Mouse (Mus musculus): Measurements from ENCODE around the gene Fank1. TPM values are rescaled to one million over a fixed set of nuclear protein-coding genes. Genes with fewer than 3 reads are reported as not detected.
"Not testable (repeated sequence)": the region's sequence is repeated elsewhere in the genome, so short reads cannot be mapped to it uniquely, and the experiment has no call there.

Gene Fank1
- polyA plus RNA-seq, 1 experiment: not detected

GRCm38 (mm10) chr7:133876646-133877342 is 100.1 kb downstream of the Fank1 start:
- no peak overlapping the region for H3K4me3 ChIP-seq (replicated peaks)

DNA sequence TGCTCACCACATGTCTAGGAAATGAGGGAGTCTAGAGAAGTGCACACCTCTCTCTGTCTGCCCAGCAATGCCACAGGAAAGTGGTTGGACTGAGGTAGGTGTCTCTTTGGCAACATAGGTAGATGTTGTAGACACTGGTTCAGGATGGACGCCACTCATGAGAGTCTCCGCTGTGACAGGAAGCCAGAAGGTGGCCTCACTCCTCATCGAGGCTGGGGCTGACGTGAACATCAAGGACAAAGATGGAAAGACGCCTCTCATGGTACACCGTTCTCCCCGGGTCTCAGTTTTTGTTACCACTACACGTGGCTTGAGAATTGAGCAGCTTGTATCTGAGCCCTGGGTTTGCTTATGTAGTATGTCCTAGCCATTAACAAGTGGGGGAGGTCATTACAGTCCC is 103.1 kb downstream of the Fank1 start:
- H3K9me3 ChIP-seq: peaks cover 8% of the 10 kb centered on the region
- H3K36me3 ChIP-seq (replicated peaks; ENCODE audit: low read length): no peaks in the 10 kb centered on the region
- no peak overlapping the region for H3K4me3 ChIP-seq (replicated peaks)
- TF ChIP-seq GATA1 (IDR thresholded peaks at IDR 0.05; ENCODE audit: borderline replicate concordance, low read length) (no peak), FLI1 (IDR thresholded peaks at IDR 0.05; ENCODE audit: low read length) (no peak)
- H3K27me3 ChIP-seq (replicated peaks): no peaks in the 10 kb centered on the region
- no peaks in the 10 kb centered on the region for H3K4me1 ChIP-seq

More at GRCm38 (mm10) chr7:133876646-133877342, 100.1 kb downstream of the Fank1 start:
- Histone ChIP-seq H3K9me3 (peaks cover 8% of the 10 kb centered on the region), H3K27me3 (replicated peaks) (no peaks in the 10 kb centered on the region), H3K36me3 (replicated peaks; ENCODE audit: low read length) (no peaks in the 10 kb centered on the region), H3K4me1 (no peaks in the 10 kb centered on the region)
- TF ChIP-seq FLI1 (IDR thresholded peaks at IDR 0.05; ENCODE audit: low read length): no peak
- no peak for TF ChIP-seq GATA1 (IDR thresholded peaks at IDR 0.05; ENCODE audit: borderline replicate concordance, low read length)

- not testable (repeated sequence) for H3K9me3 ChIP-seq; H3K4me3 ChIP-seq (replicated peaks); H3K27me3 ChIP-seq (replicated peaks); H3K4me1 ChIP-seq; H3K36me3 ChIP-seq (replicated peaks; ENCODE audit: low read length)
These were observed 108.2 kb downstream of the Fank1 start for GRCm38 (mm10) chr7:133884759-133885431.

DNA sequence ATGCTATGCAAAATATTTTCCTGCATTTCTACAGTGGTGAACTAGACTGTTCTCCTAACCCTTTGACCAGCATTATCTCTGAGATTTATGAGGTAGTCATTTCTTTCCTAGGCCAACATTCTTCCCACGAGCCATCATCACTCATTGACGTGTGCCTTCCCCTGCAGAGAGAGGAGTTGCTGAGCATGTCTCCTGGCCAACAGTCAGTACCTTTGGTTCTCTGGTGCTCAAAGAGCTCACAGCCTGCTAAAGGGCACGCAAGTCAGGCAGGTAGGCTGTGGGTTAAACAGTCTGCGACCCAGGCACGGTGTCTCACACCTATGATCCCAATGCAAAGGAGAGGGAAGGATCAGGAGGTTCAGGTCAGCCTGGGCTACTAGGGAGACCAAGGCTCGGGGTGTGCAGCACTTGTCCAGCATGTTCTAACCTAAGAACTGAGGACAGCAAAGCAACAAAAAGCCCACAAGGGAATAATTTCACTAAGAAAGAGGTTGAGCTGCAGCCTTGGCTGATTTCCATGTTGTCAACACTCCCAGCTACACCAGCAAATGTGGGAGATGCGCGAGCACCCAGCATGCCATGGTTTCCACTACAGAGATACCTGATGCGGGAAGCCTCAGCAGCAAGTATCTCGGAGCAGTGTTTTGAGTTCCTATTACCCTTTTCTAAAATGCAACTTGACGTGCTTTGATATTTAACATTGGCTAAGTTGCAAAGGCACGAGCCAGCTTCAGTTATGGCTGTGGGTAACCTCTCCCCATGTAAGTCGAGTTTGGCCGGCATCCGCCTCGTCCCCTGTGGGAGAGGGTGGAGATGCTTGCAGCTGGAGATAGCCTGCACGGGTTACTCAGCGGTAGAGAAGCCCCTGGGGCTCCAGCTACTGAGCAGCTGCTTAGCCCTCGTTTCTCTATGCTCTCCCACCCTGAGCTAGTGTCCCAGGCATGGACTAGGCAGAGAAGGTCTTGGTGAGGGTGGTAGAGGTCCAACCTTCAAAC is 112.6 kb downstream of the Fank1 start:
- no peaks in the 10 kb centered on the region for H3K36me3 ChIP-seq (replicated peaks; ENCODE audit: low read length)
- H3K4me3 ChIP-seq (replicated peaks): no peak overlapping the region
- TF ChIP-seq FLI1 (IDR thresholded peaks at IDR 0.05; ENCODE audit: low read length) (no peak), GATA1 (IDR thresholded peaks at IDR 0.05; ENCODE audit: borderline replicate concordance, low read length) (no peak)
- H3K4me1 ChIP-seq: no peaks in the 10 kb centered on the region
- no peaks in the 10 kb centered on the region for H3K27me3 ChIP-seq (replicated peaks)
- H3K9me3 ChIP-seq: no peaks in the 10 kb centered on the region

GRCm38 (mm10) chr7:133889986-133890385 is 113.3 kb downstream of the Fank1 start:
- no peaks in the 10 kb centered on the region for H3K36me3 ChIP-seq (replicated peaks; ENCODE audit: low read length)
- no peaks in the 10 kb centered on the region for H3K9me3 ChIP-seq
- H3K4me3 ChIP-seq (replicated peaks): no peak overlapping the region
- no peaks in the 10 kb centered on the region for H3K27me3 ChIP-seq (replicated peaks)
- no peak for TF ChIP-seq GATA1 (IDR thresholded peaks at IDR 0.05; ENCODE audit: borderline replicate concordance, low read length)
- TF ChIP-seq FLI1 (IDR thresholded peaks at IDR 0.05; ENCODE audit: low read length): no peak
- no peaks in the 10 kb centered on the region for H3K4me1 ChIP-seq

DNA sequence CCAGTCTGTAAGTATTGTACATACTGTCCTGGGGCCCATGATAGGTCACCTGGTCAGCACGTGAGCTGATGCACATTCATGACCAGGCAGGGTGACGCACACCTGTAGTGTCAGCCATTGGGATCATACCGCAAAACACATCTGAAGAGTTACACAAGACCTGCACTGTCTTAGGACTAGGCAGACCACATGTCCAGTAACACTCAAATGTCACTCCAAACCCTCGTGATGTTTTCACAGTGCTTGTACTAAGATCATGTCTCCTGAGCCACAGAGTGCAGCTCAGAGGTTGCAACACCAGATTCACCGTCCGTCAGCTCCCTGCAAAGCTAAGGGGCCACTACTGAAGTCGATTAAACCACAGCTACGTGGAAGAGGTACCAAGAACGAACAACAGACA is 114.6 kb downstream of the Fank1 start:
- H3K36me3 ChIP-seq (replicated peaks; ENCODE audit: low read length): no peaks in the 10 kb centered on the region
- H3K27me3 ChIP-seq (replicated peaks): no peaks in the 10 kb centered on the region
- TF ChIP-seq GATA1 (IDR thresholded peaks at IDR 0.05; ENCODE audit: borderline replicate concordance, low read length) (no peak), FLI1 (IDR thresholded peaks at IDR 0.05; ENCODE audit: low read length) (no peak)
- H3K4me3 ChIP-seq (replicated peaks): no peak overlapping the region
- H3K4me1 ChIP-seq: no peaks in the 10 kb centered on the region
- no peaks in the 10 kb centered on the region for H3K9me3 ChIP-seq

- H3K9me3 ChIP-seq: no peaks in the 10 kb centered on the region
- no peaks in the 10 kb centered on the region for H3K36me3 ChIP-seq (replicated peaks; ENCODE audit: low read length)
- H3K4me1 ChIP-seq: no peaks in the 10 kb centered on the region
- H3K4me3 ChIP-seq (replicated peaks): no peak overlapping the region
- H3K27me3 ChIP-seq (replicated peaks): no peaks in the 10 kb centered on the region
- TF ChIP-seq GATA1 (IDR thresholded peaks at IDR 0.05; ENCODE audit: borderline replicate concordance, low read length): no peak
- no peak for TF ChIP-seq FLI1 (IDR thresholded peaks at IDR 0.05; ENCODE audit: low read length)
These were observed 115.1 kb downstream of the Fank1 start for GRCm38 (mm10) chr7:133891796-133892195.

DNA sequence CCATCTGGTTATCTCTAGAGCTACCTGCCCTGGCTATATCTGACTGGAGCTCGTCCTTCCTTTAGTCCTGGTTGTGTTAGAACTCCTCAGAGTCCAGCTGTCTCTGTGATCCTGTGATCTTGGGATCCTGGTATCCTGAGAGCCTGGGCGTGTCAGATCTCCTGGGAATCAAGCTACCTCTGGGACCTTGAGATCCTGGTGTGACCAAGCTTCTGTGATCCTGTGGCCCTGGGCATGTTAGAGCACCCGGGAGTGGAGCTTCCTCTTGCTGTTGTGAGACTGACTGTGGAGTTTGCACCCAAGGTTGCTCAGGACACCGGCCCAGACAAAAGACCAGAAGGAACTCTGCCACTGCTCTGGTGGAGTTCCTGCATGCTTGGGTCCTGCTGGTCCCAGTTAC is 122.7 kb downstream of the Fank1 start:
- Histone ChIP-seq H3K4me1 (no peaks in the 10 kb centered on the region), H3K27me3 (replicated peaks) (no peaks in the 10 kb centered on the region), H3K4me3 (replicated peaks) (no peak overlapping the region), H3K36me3 (replicated peaks; ENCODE audit: low read length) (no peaks in the 10 kb centered on the region), H3K9me3 (peaks cover 5% of the 10 kb centered on the region; the same call in 1 of the 2 replicates)
- TF ChIP-seq FLI1 (IDR thresholded peaks at IDR 0.05; ENCODE audit: low read length): no peak
- TF ChIP-seq GATA1 (IDR thresholded peaks at IDR 0.05; ENCODE audit: borderline replicate concordance, low read length): no peak

DNA sequence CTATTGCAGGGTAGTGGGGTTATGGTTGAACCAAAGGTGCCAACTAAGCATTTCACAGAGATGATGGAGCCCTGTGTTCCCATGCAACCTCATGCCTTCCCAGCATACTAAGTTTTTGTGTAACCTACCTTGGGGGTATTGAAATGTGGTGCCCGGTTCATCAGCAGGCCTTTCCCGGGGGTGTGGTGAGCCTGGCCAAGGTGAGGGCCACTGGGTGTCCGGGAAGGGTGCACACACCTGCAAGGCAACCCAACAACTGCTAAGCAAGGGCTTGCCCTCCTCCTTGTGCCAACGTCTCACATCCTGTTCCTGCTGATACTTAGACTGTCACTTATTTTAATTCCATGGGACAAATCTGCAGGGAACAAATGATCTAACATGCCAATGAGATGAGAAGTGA is 132.3 kb downstream of the Fank1 start:
- H3K36me3 ChIP-seq (replicated peaks; ENCODE audit: low read length): no peaks in the 10 kb centered on the region
- H3K4me3 ChIP-seq (replicated peaks): no peak overlapping the region

More for the DNA sequence above, 132.3 kb downstream of the Fank1 start:
- H3K4me1 ChIP-seq: no peaks in the 10 kb centered on the region
- H3K27me3 ChIP-seq (replicated peaks): no peaks in the 10 kb centered on the region
- peaks cover 7% of the 10 kb centered on the region; the same call in 1 of the 2 replicates for H3K9me3 ChIP-seq
- TF ChIP-seq FLI1 (IDR thresholded peaks at IDR 0.05; ENCODE audit: low read length): no peak
- no peak for TF ChIP-seq GATA1 (IDR thresholded peaks at IDR 0.05; ENCODE audit: borderline replicate concordance, low read length)
